Mouse (Mus musculus): ENCODE results near the gene Ifit3b. TPM values are rescaled to one million over a fixed set of nuclear protein-coding genes. Genes with fewer than 3 reads are reported as not detected.
"Not testable (repeated sequence)": the region's sequence is repeated elsewhere in the genome, so short reads cannot be mapped to it uniquely, and the experiment has no call there.

Gene Ifit3b
- total RNA-seq, 2 experiments from 2014 or later: 0.27 to 0.48 TPM

GRCm38 (mm10) chr19:34605472-34605871 is 2.3 kb upstream of the Ifit3b start:
- no peak for DNase-seq (ENCODE audit: low spot score in 2 of 2)

GRCm38 (mm10) chr19:34610118-34610517 is 2.3 kb downstream of the Ifit3b start:
- not testable (repeated sequence) for DNase-seq (ENCODE audit: low spot score in 2 of 2)

- DNase-seq (ENCODE audit: low spot score in 2 of 2): not testable (repeated sequence)
Observed at GRCm38 (mm10) chr19:34612243-34613001, 4.7 kb downstream of the Ifit3b start.

DNA sequence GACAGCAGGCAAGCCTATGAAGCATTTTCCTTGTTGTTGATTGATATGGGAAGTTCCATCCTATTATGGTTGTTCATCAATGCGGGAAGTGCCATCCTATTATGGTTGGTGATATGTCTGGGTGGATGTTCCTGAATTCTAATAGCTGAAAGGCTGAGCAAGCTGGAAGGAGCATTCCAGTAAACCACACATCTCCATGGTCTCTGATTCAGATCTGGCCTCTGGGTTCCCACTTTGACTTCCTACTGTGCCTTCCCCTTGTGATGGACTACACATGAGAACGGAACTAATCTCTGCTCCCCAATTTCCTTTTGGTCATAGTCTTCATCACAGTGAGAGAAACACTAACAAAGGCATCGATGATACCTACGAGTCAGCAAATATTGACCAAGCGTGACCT is 13.1 kb downstream of the Ifit3b start:
- no peak for DNase-seq (ENCODE audit: low spot score in 2 of 2)

GRCm38 (mm10) chr19:34623781-34624180 is 16.0 kb downstream of the Ifit3b start:
- DNase-seq (ENCODE audit: low spot score in 2 of 2): no peak

GRCm38 (mm10) chr19:34624663-34625062 is 16.9 kb downstream of the Ifit3b start:
- no peak for DNase-seq (ENCODE audit: low spot score in 2 of 2)

DNA sequence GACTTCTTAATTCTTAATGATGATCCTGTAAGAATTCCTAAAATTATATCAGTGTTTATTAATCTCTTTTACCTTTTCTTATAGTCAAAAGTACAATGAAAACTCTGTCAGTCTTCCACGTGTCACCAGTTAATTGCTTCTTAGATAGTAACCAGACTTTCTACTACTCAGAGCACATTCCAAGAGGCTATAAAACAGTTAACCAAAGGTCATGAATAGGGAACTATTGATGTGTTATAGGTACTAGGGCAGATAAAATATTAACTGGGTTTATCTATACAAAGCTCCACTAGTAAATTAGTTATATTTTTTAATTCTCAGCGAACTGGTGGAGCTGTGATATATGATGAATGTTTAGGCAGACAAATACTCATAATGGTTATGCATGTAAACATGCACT is 19.7 kb downstream of the Ifit3b start:
- DNase-seq (ENCODE audit: low spot score in 2 of 2): no peak

GRCm38 (mm10) chr19:34631487-34631886 is 23.7 kb downstream of the Ifit3b start:
- no peak for DNase-seq (ENCODE audit: low spot score in 2 of 2)

- no peak for DNase-seq (ENCODE audit: low spot score in 2 of 2)
Observed at GRCm38 (mm10) chr19:34633484-34633883, 25.7 kb downstream of the Ifit3b start.

- peak; percentile 66 to 69 for DNase-seq (ENCODE audit: low spot score in 2 of 2)
Observed at GRCm38 (mm10) chr19:34636933-34637557, 29.3 kb downstream of the Ifit3b start.

- DNase-seq (ENCODE audit: low spot score in 2 of 2): no peak
Observed at GRCm38 (mm10) chr19:34640623-34641022, 32.9 kb downstream of the Ifit3b start, which contains the start of the genes Ifit1bl2 and Ifit1. Gene Ifit1bl2 (minus strand): TSS chr19:34640743. Gene Ifit1 (plus strand): TSS chr19:34640871.

DNA sequence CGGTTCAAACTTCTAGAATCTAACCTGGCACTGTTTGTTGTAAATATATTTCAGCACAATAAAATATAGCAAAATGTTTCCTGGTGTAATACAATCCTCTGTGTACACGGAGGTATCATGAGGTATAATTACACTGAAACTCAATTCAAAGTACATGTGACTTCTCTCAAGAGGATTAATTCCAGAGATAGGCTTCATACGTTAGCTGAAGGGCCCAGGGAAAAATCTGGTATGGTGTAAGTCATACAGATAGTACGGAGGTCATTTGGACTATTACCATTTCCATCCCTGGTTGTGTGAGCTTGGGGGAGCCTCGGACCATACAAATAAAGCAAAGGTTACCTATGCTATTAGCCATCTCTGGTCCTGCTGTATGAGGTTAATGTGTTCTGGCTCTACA is 34.8 kb downstream of the Ifit3b start:
- DNase-seq (ENCODE audit: low spot score in 2 of 2): no peak

DNA sequence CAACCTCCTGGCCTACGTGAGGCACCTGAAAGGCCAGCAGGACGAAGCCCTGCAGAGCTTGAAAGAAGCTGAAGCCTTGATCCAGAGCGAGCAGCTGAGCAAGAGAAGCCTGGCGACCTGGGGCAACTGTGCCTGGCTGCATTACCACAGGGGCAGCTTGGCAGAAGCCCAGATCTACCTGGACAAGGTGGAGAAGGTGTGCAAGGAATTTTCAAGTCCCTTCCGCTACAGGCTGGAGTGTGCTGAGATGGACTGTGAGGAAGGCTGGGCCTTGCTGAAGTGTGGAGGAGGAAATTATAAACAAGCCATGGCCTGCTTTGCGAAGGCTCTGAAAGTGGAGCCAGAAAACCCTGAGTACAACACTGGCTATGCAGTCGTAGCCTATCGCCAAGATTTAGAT is 39.9 kb downstream of the Ifit3b start:
- DNase-seq (ENCODE audit: low spot score in 2 of 2): not testable (repeated sequence)

DNA sequence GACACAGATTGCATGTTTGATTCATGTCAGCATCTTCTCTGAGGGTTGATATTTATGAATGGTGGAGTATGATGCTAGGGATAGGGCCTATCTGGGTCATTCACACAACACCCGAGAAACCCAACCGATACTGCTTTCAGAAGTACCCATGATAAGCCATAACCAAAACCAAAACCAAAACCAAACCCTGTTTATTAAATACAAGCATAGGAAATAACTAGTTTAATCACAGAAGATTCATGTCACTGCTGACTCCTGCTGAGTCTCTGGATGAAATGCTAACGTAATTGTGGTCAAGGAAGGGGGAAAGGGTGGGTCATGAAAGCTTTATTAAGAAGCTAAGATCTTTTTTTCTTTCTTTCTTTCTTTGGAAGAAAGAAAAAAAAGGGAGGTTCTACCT is 42.5 kb downstream of the Ifit3b start:
- DNase-seq (ENCODE audit: low spot score in 2 of 2): no peak

- DNase-seq (ENCODE audit: low spot score in 2 of 2): no peak
Observed at GRCm38 (mm10) chr19:34650997-34651396, 43.2 kb downstream of the Ifit3b start.

DNA sequence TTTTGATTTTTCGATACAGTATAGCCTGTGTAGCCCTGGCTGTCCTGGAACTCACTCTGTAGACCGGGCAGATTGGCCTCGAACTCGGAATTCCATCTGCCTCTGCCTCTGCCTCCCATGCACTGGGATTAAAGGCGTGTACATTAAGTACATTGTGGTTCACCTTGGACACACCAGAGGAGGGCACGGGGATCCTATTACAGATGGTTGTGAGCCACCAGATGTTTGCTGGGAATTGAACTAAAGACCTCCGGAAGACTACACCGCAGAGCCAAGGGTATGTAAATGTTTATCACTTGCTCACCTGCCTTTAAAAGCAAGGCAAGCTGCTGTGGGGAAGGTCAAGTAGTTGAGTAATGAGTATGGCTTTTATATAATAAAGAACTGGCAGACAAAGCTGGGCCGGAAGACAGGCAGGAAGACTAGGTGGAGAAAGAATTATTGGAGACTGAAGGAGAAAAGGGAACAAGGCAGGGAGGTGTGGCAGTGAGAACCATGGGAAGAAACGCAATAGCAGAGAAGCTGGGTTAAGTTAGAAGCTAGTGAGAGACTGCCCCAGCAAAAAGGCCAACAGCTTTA is 47.5 kb downstream of the Ifit3b start:
- no peak for DNase-seq (ENCODE audit: low spot score in 2 of 2)

- no peak for DNase-seq (ENCODE audit: low spot score in 2 of 2)
Observed at GRCm38 (mm10) chr19:34656511-34657298, 48.9 kb downstream of the Ifit3b start.

- peak; percentile 28 to 41 for DNase-seq (ENCODE audit: low spot score in 2 of 2)
Observed at GRCm38 (mm10) chr19:34662067-34662507, 54.3 kb downstream of the Ifit3b start.

DNA sequence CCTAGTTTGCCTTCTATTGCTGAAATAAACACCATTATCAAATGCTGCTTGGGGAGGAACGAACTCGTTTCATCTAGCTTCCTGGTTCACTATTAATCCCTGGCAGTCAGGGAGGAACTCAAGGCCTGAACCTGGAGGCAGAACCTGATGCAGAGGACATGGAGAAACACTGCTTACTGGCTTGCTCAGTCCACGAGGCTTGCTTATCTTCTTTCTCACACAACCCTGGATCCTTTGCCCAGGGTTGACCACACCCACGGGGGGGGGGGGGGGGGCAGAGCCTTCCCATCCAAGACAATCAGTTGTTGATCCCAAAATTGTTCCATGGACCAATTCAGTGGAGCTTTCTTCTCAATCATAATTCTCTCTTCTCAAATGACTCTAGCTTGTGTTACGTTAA is 55.0 kb downstream of the Ifit3b start:
- DNase-seq (ENCODE audit: low spot score in 2 of 2): no peak

All from layer of hippocampus, postnatal 10 days (tissue).